Mouse (Mus musculus): Measurements from ENCODE around the gene Dyrk1a. TPM values are rescaled to one million over a fixed set of nuclear protein-coding genes. Genes with fewer than 3 reads are reported as not detected.

Gene Dyrk1a
- 8.3 and 10.3 TPM in 2 replicates for polyA plus RNA-seq (2015; fragmentation: Nextera tagmentation; extraction: Ambion mirVana)

GRCm38 (mm10) chr16:94569229-94570176 lies at the start of gene Dyrk1a:
Gene Dyrk1a, plus strand, starts transcription at chr16:94570010.
- H3K4me3 ChIP-seq (ENCODE audit: low read length) = peak within 1 kb of the TSS; percentile 100
- H3K36me3 ChIP-seq (ENCODE audit: insufficient read depth, low read length) = no peaks in the 10 kb centered on the region
- H3K9me3 ChIP-seq (ENCODE audit: low read length) = no peaks in the 10 kb centered on the region
- WGBS = under 1% methylated on average over 88 of the region's 133 CpGs
- peak; percentile 96 for ATAC-seq (ENCODE audit: low FRiP score, low TSS enrichment)
- H3K9ac ChIP-seq (replicated peaks; ENCODE audit: low read length) = peak within 1 kb of the TSS; percentile 99
- H3K27me3 ChIP-seq (ENCODE audit: insufficient read depth, low read length) = no peaks in the 10 kb centered on the region
- peaks cover 35% of the 10 kb centered on the region for H3K4me1 ChIP-seq (ENCODE audit: insufficient read depth, low read length)
- peak within 1 kb of the TSS; percentile 90 for H3K4me2 ChIP-seq (replicated peaks; ENCODE audit: low read depth, low read length)
- peak within 1 kb of the TSS; percentile 99 for H3K27ac ChIP-seq (ENCODE audit: low read length)

GRCm38 (mm10) chr16:94523594-94524377 lies 46.0 kb upstream of the Dyrk1a start:
- peaks cover 29% of the 10 kb centered on the region for H3K4me1 ChIP-seq (ENCODE audit: insufficient read depth, low read length)
- H3K36me3 ChIP-seq (ENCODE audit: insufficient read depth, low read length) = no peaks in the 10 kb centered on the region
- ATAC-seq (ENCODE audit: low FRiP score, low TSS enrichment) = no peak
- H3K4me2 ChIP-seq (replicated peaks; ENCODE audit: low read depth, low read length) = no peak overlapping the region
- H3K4me3 ChIP-seq (ENCODE audit: low read length) = no peak overlapping the region
- no peaks in the 10 kb centered on the region for H3K27me3 ChIP-seq (ENCODE audit: insufficient read depth, low read length)
- H3K9ac ChIP-seq (replicated peaks; ENCODE audit: low read length) = peak overlapping the region; percentile 5; the same call in 1 of the 2 replicates
- 40% methylated on average over 6 of the region's 6 CpGs for WGBS
- no peak overlapping the region for H3K27ac ChIP-seq (ENCODE audit: low read length)
- no peaks in the 10 kb centered on the region for H3K9me3 ChIP-seq (ENCODE audit: low read length)

- Histone ChIP-seq H3K27me3 (ENCODE audit: insufficient read depth, low read length) (no peaks in the 10 kb centered on the region), H3K27ac (ENCODE audit: low read length) (no peak overlapping the region), H3K4me1 (ENCODE audit: insufficient read depth, low read length) (peaks cover 21% of the 10 kb centered on the region), H3K36me3 (ENCODE audit: insufficient read depth, low read length) (no peaks in the 10 kb centered on the region), H3K4me3 (ENCODE audit: low read length) (no peak overlapping the region), H3K9me3 (ENCODE audit: low read length) (no peaks in the 10 kb centered on the region), H3K9ac (replicated peaks; ENCODE audit: low read length) (no peak overlapping the region; the same call in 1 of the 2 replicates), H3K4me2 (replicated peaks; ENCODE audit: low read depth, low read length) (peak overlapping the region; percentile 68; the same call in 1 of the 2 replicates)
- no peak for ATAC-seq (ENCODE audit: low FRiP score, low TSS enrichment)
- WGBS = 88% methylated on average over 9 of the region's 9 CpGs
Measured at GRCm38 (mm10) chr16:94524691-94525090, 45.1 kb upstream of the Dyrk1a start.

- 0% methylated on average over 24 of the region's 24 CpGs for WGBS
- Histone ChIP-seq H3K27ac (ENCODE audit: low read length) (peak overlapping the region; percentile 97), H3K36me3 (ENCODE audit: insufficient read depth, low read length) (no peaks in the 10 kb centered on the region), H3K9me3 (ENCODE audit: low read length) (no peaks in the 10 kb centered on the region), H3K4me3 (ENCODE audit: low read length) (peak overlapping the region; percentile 92), H3K9ac (replicated peaks; ENCODE audit: low read length) (peak overlapping the region; percentile 84), H3K27me3 (ENCODE audit: insufficient read depth, low read length) (no peaks in the 10 kb centered on the region), H3K4me1 (ENCODE audit: insufficient read depth, low read length) (peaks cover 20% of the 10 kb centered on the region), H3K4me2 (replicated peaks; ENCODE audit: low read depth, low read length) (peak overlapping the region; percentile 68)
- ATAC-seq (ENCODE audit: low FRiP score, low TSS enrichment) = peak; percentile 81
Measured at GRCm38 (mm10) chr16:94525955-94526343, 43.9 kb upstream of the Dyrk1a start.

- Histone ChIP-seq H3K27me3 (ENCODE audit: insufficient read depth, low read length) (no peaks in the 10 kb centered on the region), H3K27ac (ENCODE audit: low read length) (peak within 1 kb of the TSS; percentile 97), H3K4me1 (ENCODE audit: insufficient read depth, low read length) (peaks cover 20% of the 10 kb centered on the region), H3K9me3 (ENCODE audit: low read length) (no peaks in the 10 kb centered on the region), H3K4me2 (replicated peaks; ENCODE audit: low read depth, low read length) (peak within 1 kb of the TSS; percentile 68), H3K4me3 (ENCODE audit: low read length) (peak within 1 kb of the TSS; percentile 92), H3K36me3 (ENCODE audit: insufficient read depth, low read length) (no peaks in the 10 kb centered on the region), H3K9ac (replicated peaks; ENCODE audit: low read length) (peak within 1 kb of the TSS; percentile 84)
- under 1% methylated on average over 82 of the region's 93 CpGs for WGBS
- peak; percentile 94 for ATAC-seq (ENCODE audit: low FRiP score, low TSS enrichment)
Measured at GRCm38 (mm10) chr16:94526344-94527151, 43.3 kb upstream of the Dyrk1a start, which contains the start of gene Vps26c. Gene Vps26c, minus strand, starts transcription at chr16:94526830.

GRCm38 (mm10) chr16:94527152-94527534 lies 42.7 kb upstream of the Dyrk1a start:
- H3K36me3 ChIP-seq (ENCODE audit: insufficient read depth, low read length) = no peaks in the 10 kb centered on the region
- no peak for ATAC-seq (ENCODE audit: low FRiP score, low TSS enrichment)
- no peaks in the 10 kb centered on the region for H3K9me3 ChIP-seq (ENCODE audit: low read length)
- H3K9ac ChIP-seq (replicated peaks; ENCODE audit: low read length) = peak overlapping the region; percentile 84
- peaks cover 20% of the 10 kb centered on the region for H3K4me1 ChIP-seq (ENCODE audit: insufficient read depth, low read length)
- H3K27ac ChIP-seq (ENCODE audit: low read length) = peak overlapping the region; percentile 97
- peak overlapping the region; percentile 68 for H3K4me2 ChIP-seq (replicated peaks; ENCODE audit: low read depth, low read length)
- WGBS = 5% methylated on average over 13 of the region's 13 CpGs
- H3K4me3 ChIP-seq (ENCODE audit: low read length) = peak overlapping the region; percentile 92
- no peaks in the 10 kb centered on the region for H3K27me3 ChIP-seq (ENCODE audit: insufficient read depth, low read length)

- peaks cover 20% of the 10 kb centered on the region for H3K4me1 ChIP-seq (ENCODE audit: insufficient read depth, low read length)
- H3K9ac ChIP-seq (replicated peaks; ENCODE audit: low read length) = peak overlapping the region; percentile 84
- ATAC-seq (ENCODE audit: low FRiP score, low TSS enrichment) = no peak
- no peaks in the 10 kb centered on the region for H3K27me3 ChIP-seq (ENCODE audit: insufficient read depth, low read length)
- peak overlapping the region; percentile 68 for H3K4me2 ChIP-seq (replicated peaks; ENCODE audit: low read depth, low read length)
- no peaks in the 10 kb centered on the region for H3K9me3 ChIP-seq (ENCODE audit: low read length)
- H3K36me3 ChIP-seq (ENCODE audit: insufficient read depth, low read length) = no peaks in the 10 kb centered on the region
- WGBS = 44% methylated on average over 3 of the region's 3 CpGs
- peak overlapping the region; percentile 92 for H3K4me3 ChIP-seq (ENCODE audit: low read length)
- H3K27ac ChIP-seq (ENCODE audit: low read length) = peak overlapping the region; percentile 97
Measured at GRCm38 (mm10) chr16:94527546-94527945, 42.3 kb upstream of the Dyrk1a start.

GRCm38 (mm10) chr16:94531268-94531667 lies 38.5 kb upstream of the Dyrk1a start:
- H3K4me2 ChIP-seq (replicated peaks; ENCODE audit: low read depth, low read length) = no peak overlapping the region
- no peak overlapping the region for H3K9ac ChIP-seq (replicated peaks; ENCODE audit: low read length)
- H3K9me3 ChIP-seq (ENCODE audit: low read length) = no peaks in the 10 kb centered on the region
- no peaks in the 10 kb centered on the region for H3K36me3 ChIP-seq (ENCODE audit: insufficient read depth, low read length)
- 80% methylated on average over 4 of the region's 4 CpGs for WGBS
- H3K4me3 ChIP-seq (ENCODE audit: low read length) = no peak overlapping the region
- H3K27ac ChIP-seq (ENCODE audit: low read length) = no peak overlapping the region
- no peaks in the 10 kb centered on the region; the same call in 1 of the 2 replicates for H3K4me1 ChIP-seq (ENCODE audit: insufficient read depth, low read length)
- H3K27me3 ChIP-seq (ENCODE audit: insufficient read depth, low read length) = no peaks in the 10 kb centered on the region
- no peak for ATAC-seq (ENCODE audit: low FRiP score, low TSS enrichment)

GRCm38 (mm10) chr16:94533679-94534078 lies 36.1 kb upstream of the Dyrk1a start:
- Histone ChIP-seq H3K9ac (replicated peaks; ENCODE audit: low read length) (no peak overlapping the region), H3K4me1 (ENCODE audit: insufficient read depth, low read length) (peaks cover 9% of the 10 kb centered on the region), H3K4me2 (replicated peaks; ENCODE audit: low read depth, low read length) (no peak overlapping the region), H3K27me3 (ENCODE audit: insufficient read depth, low read length) (no peaks in the 10 kb centered on the region), H3K4me3 (ENCODE audit: low read length) (no peak overlapping the region), H3K27ac (ENCODE audit: low read length) (no peak overlapping the region), H3K9me3 (ENCODE audit: low read length) (no peaks in the 10 kb centered on the region), H3K36me3 (ENCODE audit: insufficient read depth, low read length) (no peaks in the 10 kb centered on the region)
- WGBS = 73% methylated on average over 6 of the region's 6 CpGs
- ATAC-seq (ENCODE audit: low FRiP score, low TSS enrichment) = no peak
